Mouse (Mus musculus) spleen, adult 2 months (tissue): ENCODE measurements at regions not wholly inside any gene's neighbourhood (a gene's known extent, or its start where the extent isn't known, plus 50 kb on each side); places are given as distances from the start of the nearest gene placed in this dataset.

Experiments used
- CTCF ChIP-seq: fragments of 200-500 bp; IDR thresholded peaks from 2 replicates; pipeline ENCODE4 v1.5.1; 2011; ENCODE audit warnings: mild to moderate bottlenecking, inconsistent platforms; ENCODE audit not compliant: insufficient read depth, insufficient read length, insufficient replicate concordance; ENCODE audit errors: extremely low read depth
- POLR2A ChIP-seq: fragments of 200-500 bp; IDR thresholded peaks from 2 replicates; pipeline ENCODE4 v1.6.1; 2011; ENCODE audit warnings: low read depth, low read length, inconsistent platforms

GRCm38 (mm10) chr2:9468651-9469050, 412.4 kb upstream of the 4930412O13Rik start:
- TF ChIP-seq CTCF (no peak), POLR2A (no peak)
